Mouse (Mus musculus) embryo, embryonic 9.5 days (tissue): ENCODE measurements around the gene Pfkfb1.
A peak's percentile ranks its signal among the peaks of the same experiment; 100 is the strongest.

ENCODE experiments used
- DNase-seq: peaks from one replicate; pipeline ENCODE4 v3.0.0-alpha.2; 2017; ENCODE audit errors: extremely low spot score

Pfkfb1 gene

DNA sequence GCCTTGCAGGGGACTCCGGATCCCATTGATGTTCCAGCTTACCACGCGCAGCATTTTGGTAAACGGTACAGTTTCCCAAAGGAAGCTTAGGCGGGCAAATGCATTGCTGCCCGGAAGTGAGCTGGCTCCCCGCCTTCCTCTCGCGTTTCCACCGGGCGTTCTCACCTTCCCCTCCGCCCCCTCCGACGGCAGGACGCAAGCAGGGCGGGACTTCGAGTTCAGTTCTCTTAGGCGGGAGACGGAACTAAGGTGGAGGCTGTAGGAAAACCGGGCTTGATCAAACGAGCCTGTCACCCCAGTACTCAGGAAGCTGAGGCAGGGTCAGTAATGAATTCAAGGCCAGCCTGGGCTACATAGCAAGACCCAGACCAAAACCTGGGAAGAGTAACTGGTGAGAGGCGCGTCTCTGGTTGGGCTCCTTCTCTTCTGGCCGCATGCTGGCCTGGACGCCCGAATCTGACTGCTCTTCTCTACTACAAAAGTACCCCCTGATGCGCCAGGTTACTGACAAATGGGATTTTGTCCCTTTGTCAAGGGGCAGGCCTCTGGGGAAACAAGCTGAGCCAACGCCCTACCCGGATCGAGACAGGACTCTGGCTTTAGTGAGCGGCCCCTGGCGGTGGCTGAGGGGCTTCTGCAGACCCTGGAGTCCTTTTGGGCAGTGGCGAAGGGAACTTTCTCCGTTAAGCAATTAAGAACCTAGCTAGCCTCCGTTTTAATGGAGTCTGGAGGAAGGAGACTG, at the start of gene Pfkfb1:
Gene Pfkfb1, plus strand, starts transcription at position 207 of the 742 bp plus-strand sequence.
- DNase-seq, result peak; percentile 74

- DNase-seq, result no peak
These were observed 47.9 kb upstream of the Pfkfb1 start for GRCm38 (mm10) chrX:150540111-150540510.

DNA sequence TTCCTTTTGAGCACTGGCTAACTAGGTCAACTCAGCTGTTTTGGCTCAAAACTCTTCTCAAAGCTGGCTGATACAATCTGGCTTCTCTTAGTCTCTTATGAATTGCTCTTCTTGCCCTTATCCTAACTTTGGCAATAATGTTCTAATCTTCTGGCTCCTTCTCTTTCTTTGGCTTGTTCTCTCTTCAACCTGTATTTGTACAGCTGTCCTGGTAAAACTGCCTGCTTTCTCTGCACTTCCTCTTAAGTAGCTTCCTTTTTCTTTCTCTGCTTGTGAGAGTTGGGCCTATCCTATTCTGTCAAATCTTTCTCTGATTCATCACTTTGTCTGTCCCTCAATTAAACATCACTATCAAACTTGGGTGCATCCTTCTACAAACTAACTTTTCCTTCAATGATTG, 46.3 kb upstream of the Pfkfb1 start:
- DNase-seq, result no peak

DNA sequence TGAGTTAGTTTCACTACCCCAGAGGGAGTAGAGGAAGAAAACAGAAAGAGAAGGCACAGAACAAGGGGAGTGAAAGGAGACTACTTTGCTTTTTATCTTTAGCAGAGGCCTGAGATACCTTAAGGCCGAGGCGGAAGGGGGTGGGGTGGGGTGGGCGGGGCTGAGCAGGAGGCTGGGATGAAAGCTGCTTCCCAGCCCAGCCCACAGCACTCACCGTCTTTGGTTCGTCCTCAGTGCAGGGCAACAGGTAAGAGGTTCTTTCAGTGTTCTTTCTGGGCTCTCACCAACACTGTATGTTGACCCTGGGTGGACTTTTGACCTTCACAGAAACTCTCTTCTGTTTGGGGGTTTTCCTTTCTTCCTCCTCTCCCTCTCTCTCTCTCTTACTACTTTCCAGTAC, 40.8 kb upstream of the Pfkfb1 start, which contains the start of gene Alas2:
Gene Alas2, plus strand, starts transcription at position 137 of the 400 bp plus-strand sequence.
- no peak for DNase-seq

GRCm38 (mm10) chrX:150549639-150550038, 38.4 kb upstream of the Pfkfb1 start:
- DNase-seq, result no peak

GRCm38 (mm10) chrX:150551986-150552385, 36.0 kb upstream of the Pfkfb1 start:
- no peak for DNase-seq

- no peak for DNase-seq
These were observed 34.0 kb upstream of the Pfkfb1 start for GRCm38 (mm10) chrX:150554032-150554431.

DNA sequence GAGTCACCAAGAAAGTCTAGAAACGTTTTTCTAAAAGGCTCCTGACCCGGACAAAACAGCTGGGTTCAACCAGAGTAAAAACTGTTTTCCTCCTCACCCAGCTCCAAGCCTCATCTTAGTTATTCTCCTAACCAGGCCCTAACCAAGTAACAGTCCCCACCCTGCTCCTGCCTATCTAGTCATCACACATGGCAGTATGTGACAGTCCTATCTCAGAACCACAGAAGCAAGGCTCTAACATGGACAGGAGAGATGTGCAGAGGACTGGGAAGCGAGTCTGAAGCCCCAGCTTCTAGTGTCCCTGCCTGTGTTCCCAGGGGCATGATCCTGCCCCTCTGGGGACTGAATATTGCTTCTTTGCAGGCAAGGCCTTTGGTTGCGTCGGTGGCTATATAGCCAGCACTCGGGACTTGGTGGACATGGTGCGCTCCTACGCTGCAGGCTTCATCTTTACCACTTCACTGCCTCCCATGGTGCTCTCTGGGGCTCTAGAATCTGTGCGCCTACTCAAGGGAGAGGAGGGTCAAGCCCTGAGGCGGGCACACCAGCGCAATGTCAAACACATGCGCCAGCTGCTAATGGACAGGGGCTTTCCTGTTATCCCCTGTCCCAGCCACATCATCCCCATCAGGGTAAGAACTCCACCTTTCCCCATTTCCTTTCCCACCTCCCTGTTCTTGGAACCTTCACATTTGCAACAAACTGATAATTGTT, 23.2 kb upstream of the Pfkfb1 start:
- DNase-seq, result no peak

DNA sequence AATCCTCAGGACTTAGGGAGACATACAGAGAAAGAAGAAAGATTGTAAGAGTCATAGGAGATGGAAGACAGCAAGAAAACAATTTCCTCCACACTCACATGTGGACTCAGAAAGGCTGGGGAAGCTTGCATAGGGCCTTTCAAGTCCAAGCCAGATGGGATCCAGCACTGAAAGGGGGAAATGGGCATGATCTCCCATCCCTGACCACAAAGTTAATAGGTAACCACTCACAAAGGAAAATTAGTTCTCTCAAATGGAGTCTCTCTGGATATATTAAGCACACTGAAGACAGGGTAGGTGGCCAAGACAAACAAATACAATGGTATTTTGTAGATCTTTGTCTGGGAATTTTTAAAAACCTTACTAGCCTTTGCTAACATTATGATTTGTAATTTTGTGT, 6.1 kb upstream of the Pfkfb1 start:
- DNase-seq, result no peak

- DNase-seq, result no peak
These were observed 2.9 kb upstream of the Pfkfb1 start for GRCm38 (mm10) chrX:150585116-150585515.

- DNase-seq, result no peak
These were observed 1.7 kb downstream of the Pfkfb1 start, which contains the start of gene Apex2 for GRCm38 (mm10) chrX:150589696-150590095. Gene Apex2, minus strand, starts transcription at chrX:150589868.

- no peak for DNase-seq
These were observed 5.4 kb downstream of the Pfkfb1 start for GRCm38 (mm10) chrX:150593266-150594035.

GRCm38 (mm10) chrX:150594176-150594575, 6.1 kb downstream of the Pfkfb1 start:
- no peak for DNase-seq

DNA sequence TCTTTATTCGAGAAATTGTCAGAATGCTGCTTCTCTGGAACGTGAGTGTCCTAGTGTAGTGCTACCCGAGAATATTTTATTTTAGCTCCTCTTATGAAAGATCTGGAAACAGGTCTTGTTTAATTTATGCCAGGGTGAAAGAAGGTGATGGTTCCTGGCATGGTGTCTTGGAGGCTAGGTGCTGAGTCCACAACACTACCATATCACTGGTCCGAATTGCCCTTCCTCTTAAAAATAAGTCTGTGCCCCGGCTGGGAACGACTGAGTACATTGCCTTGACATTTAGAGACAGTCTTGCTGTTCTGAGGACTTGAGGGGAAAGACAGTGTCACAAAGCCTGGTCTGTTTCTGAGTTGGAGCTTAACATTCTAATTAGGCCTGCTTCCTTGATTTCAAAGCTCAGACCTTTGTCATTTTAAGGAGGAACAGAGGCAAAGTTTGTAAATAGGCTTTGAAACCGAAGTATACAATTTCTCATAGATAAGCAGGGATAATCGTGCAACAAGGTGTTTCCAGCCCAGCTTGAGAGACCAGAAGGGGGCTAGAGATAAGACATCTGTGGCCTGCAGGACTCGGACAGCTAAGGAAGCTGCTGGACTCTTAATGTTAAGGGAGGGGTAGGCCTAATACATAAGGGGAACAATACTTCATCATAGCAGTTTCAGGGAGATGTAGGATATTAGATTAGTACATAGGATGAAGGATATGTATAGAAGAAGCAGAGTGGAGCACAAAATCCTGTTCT, 7.2 kb downstream of the Pfkfb1 start:
- DNase-seq, result no peak

- DNase-seq, result no peak
These were observed 10.9 kb downstream of the Pfkfb1 start for GRCm38 (mm10) chrX:150598882-150599281.

DNA sequence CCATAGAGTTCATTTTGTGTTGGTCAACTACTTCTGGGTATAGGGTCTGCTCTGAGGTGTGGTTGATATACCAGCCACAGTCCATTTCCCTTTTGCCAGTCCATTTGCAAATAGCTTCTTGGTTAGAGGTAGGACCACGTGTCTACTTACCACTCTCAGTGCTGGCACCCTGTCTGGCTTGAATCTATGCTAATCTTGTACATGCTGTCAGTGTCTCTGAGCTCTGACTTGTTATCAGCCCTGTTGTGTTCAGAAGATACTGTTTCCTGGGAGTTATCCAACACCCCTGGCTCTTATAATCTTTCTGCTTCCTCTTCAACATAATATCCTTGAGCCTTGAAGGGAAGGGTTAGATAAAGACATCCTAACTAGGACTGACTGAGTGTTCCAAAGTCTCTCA, 48.4 kb downstream of the Pfkfb1 start:
- no peak for DNase-seq

- DNase-seq, result peak; percentile 23
These were observed 68.3 kb downstream of the Pfkfb1 start for GRCm38 (mm10) chrX:150656122-150656907.

DNA sequence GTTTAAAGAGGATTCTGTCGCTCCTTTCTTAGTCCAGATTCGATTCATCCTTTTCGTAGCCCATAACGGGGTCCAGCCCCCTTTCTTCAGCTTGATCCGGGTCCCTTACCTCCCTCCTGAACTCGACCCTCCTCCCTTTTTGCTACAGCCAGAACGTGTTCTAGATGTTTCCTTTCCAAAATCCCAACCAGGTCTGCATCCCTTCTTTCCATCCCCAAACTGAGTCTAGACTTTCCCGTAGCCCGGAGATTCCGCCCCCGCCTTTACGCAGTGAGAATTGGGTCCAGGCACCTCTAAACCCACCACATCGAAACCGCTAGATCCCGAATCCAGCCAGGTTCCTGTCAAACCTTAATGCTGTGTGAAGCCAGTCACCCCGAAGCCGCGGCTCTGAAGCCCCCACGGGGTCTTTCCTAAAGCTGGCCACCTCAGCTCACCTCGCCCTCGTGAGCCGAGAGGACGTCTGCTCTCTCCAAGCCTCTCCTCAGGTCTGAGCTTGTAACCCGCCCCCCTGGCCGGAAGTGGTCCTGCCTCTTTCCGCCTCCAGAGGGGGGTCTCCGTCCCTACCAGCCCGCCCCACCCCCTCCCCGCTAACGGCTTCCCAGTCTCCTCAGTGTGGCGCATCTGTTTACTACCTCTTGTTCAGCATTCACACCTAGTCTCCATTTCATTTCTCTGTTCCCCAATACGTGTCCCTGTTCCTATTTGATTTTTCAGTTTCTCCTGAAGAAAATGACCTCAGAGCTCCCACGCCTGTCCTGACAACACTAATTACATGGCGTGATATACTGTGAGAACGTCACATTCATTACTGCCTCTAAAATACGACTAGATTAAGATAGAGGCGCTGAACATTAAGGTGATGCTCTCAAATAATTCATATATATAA, 69.1 kb downstream of the Pfkfb1 start, which contains the start of gene Tro:
Gene Tro, minus strand, starts transcription at position 676 of the 889 bp plus-strand sequence.
- peak; percentile 72 for DNase-seq

DNA sequence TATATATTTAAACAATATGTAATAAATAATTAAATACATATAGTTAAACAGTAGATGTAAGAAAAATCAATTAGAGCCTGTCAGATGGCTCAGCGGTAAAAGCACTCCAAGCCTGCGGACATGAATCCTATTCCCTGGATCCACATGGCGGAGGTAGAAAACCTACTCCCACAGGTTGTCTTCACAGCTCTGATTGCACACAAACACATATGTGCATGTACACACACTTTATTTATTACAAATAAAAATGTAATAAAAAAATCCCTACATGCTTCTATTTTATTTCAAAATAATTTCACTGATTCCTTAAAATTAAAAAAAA, 69.7 kb downstream of the Pfkfb1 start:
- DNase-seq, result no peak

DNA sequence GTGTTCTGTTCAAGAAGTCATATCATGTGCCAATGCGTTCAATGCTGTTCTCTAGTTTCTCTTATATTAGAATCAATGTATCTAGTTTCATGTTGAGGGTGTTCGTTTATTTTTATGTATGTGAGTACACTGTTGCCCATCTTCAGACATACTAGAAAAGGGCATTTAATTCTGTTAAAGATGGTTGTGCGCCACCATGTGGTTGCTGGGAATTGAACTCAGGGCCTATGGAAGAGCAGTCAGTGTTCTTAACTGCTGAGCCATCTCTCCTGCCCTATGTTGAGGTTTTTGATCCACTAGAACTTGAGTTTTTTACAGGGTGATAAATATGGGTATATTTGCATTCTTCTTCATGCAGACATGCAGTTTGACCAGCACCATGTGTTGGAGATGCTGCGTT, 74.8 kb downstream of the Pfkfb1 start:
- DNase-seq, result no peak
